Mouse (Mus musculus): ENCODE measurements around the gene Mib2. TPM values are rescaled to one million over a fixed set of nuclear protein-coding genes. Genes with fewer than 3 reads are reported as not detected.
A peak's percentile ranks its signal among the peaks of the same experiment; 100 is the strongest.

Gene Mib2
- polyA plus RNA-seq (2016; fragmentation: Nextera tagmentation; extraction: Ambion mirVana): 16.8 and 18.3 TPM in 2 replicates

- Histone ChIP-seq H3K9me3 (no peaks in the 10 kb centered on the region), H3K36me3 (replicated peaks) (peaks cover 3% of the 10 kb centered on the region; the same call in 1 of the 2 replicates), H3K4me3 (peak within 1 kb of the TSS; percentile 95), H3K27me3 (ENCODE audit: poor library complexity, severe bottlenecking) (no peaks in the 10 kb centered on the region), H3K27ac (peak within 1 kb of the TSS; percentile 85), H3K4me1 (peaks cover 20% of the 10 kb centered on the region)
- DNase-seq (ENCODE audit: extremely low spot score, low spot score): peak; percentile 97
- under 1% methylated on average over 73 of the region's 73 CpGs for WGBS
Observed at GRCm38 (mm10) chr4:155668689-155669597, at the start of gene Mib2. Gene Mib2, minus strand, starts transcription at chr4:155669198.

DNA sequence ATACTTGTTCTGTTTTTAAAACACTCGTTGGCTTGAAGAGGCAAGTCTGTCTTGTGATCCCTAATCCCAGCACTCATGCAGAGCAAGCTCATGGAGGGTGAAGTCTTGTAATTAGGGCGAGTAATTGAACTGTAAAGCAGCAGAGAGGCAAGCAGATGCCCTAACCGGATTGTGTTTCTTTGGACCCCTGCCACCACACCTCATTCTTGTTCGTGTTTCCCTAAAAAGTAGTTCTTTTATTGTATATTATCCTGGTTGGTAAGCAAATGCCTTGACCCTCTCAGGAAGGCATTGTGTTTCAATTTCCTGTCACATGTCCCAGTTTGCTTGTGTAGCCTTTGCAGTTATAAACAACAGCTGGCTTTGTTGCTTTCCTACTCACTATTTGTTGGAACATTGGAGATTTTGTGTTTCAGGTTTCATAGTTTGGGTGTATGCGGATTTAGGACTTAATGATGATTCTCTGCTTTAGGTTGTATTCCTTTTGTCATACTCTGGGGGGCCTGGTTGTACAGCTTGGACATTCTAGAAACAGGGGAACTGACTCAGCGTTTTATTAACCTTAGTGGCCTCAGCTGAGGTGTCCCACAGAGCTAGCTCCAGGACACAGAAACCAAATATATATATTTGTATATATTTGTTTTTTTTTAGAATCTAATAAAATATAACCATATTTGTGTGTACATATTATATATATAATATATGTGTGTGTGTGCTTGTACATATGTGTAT is 41.7 kb upstream of the Mib2 start:
- peaks cover 27% of the 10 kb centered on the region for H3K36me3 ChIP-seq (replicated peaks)
- 57% methylated on average over 6 of the region's 6 CpGs for WGBS
- no peak for DNase-seq (ENCODE audit: extremely low spot score, low spot score)
- no peak overlapping the region for H3K4me3 ChIP-seq
- H3K27me3 ChIP-seq (ENCODE audit: poor library complexity, severe bottlenecking): no peaks in the 10 kb centered on the region
- H3K27ac ChIP-seq: no peak overlapping the region
- no peaks in the 10 kb centered on the region for H3K9me3 ChIP-seq
- peaks cover 23% of the 10 kb centered on the region for H3K4me1 ChIP-seq

DNA sequence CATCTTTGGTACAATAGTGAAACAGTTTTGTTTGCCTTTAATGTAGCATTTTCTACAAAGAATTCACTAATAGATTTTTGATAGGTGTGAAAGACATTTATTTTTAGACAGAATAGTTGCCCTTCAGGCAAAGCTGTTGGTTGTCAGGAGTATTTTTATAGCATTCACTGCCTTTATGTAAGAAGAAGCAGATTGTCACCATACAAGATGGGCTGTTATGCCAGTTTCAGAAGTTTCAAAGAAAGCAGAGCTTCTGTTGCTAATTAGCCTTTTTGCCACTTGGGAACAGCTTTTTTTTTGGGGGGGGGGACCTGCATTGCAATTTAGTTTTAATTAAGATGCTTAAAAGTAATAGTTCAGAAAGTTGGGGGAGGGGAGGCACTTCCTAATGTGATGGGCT is 40.0 kb upstream of the Mib2 start:
- no peak overlapping the region for H3K4me3 ChIP-seq
- no peaks in the 10 kb centered on the region for H3K9me3 ChIP-seq
- H3K27ac ChIP-seq: no peak overlapping the region
- H3K4me1 ChIP-seq: peaks cover 29% of the 10 kb centered on the region
- DNase-seq (ENCODE audit: extremely low spot score, low spot score): no peak
- no peaks in the 10 kb centered on the region for H3K27me3 ChIP-seq (ENCODE audit: poor library complexity, severe bottlenecking)
- H3K36me3 ChIP-seq (replicated peaks): peaks cover 10% of the 10 kb centered on the region

DNA sequence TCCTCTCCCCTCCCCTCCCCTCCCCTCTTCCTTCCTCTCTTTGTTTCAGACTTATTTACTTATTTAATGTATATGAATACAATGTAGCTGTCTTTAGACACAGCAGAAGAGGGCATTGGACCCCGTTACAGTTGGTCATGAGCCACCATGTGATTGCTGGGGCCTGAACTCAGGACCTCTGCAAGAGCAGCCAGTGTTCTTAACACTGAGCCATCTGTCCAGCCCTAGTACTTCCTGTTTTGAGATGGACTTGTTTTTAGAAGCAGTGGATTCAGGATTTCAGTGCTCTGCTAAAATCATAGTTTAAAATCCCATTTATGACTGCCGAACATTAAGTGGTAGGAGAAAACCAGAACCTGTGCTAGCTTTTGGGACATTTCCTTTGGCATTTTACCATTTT is 39.6 kb upstream of the Mib2 start:
- 90% methylated on average over 2 of the region's 2 CpGs for WGBS

GRCm38 (mm10) chr4:155705592-155705929 is 36.6 kb upstream of the Mib2 start:
- peak overlapping the region; percentile 96 for H3K27ac ChIP-seq
- peak overlapping the region; percentile 100 for H3K4me3 ChIP-seq
- H3K27me3 ChIP-seq (ENCODE audit: poor library complexity, severe bottlenecking): no peaks in the 10 kb centered on the region
- no peaks in the 10 kb centered on the region for H3K9me3 ChIP-seq
- WGBS: under 1% methylated on average over 19 of the region's 19 CpGs
- DNase-seq (ENCODE audit: extremely low spot score, low spot score): no peak
- peaks cover 30% of the 10 kb centered on the region for H3K4me1 ChIP-seq
- H3K36me3 ChIP-seq (replicated peaks): peaks cover 4% of the 10 kb centered on the region; the same call in 1 of the 2 replicates

More for the DNA sequence above, 39.6 kb upstream of the Mib2 start:
- Histone ChIP-seq H3K9me3 (no peaks in the 10 kb centered on the region), H3K4me3 (no peak overlapping the region), H3K36me3 (replicated peaks) (peaks cover 8% of the 10 kb centered on the region), H3K27ac (no peak overlapping the region), H3K27me3 (ENCODE audit: poor library complexity, severe bottlenecking) (no peaks in the 10 kb centered on the region), H3K4me1 (peaks cover 33% of the 10 kb centered on the region)
- DNase-seq (ENCODE audit: extremely low spot score, low spot score): no peak

DNA sequence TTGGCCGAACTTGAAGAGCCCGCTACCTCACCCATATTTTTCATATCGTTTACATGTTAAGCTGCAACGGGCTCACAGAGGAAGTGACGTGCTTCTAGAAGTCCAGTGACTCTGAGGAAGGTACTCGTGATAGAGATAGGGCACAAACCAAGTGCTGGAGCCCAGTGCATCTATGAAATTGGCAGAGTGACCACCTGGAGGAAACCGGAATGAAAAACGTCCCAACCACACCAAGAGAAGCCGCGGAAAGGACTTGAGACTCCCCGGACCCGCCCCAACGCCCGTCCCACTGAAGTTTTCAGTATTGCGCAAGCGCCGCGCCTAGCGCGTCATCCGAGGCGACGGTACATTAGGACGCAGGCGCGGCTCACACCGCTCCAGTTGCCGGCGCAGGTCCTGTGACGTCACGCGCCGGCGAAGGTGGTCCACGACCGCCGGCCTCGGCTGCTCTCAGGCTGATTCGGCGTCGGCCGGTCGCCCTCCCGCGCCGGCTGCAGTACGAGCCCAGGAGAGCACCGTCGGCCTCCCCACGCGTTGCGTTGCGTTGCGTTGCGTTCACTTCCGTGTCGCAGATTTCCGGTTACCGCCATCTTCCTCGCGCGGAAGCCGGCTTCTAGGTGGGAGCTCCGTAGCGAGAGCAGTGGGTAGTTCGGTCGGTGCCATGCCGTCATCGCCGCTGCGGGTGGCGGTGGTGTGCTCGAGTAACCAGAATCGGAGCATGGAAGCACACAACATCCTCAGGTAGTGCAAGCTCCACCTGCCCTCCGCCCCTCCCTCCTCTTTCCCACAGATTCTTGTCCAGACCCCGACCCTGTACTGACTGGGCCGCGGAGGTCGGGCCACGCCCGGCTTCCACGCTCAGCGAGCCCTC is 36.0 kb upstream of the Mib2 start, which contains the start of gene Ssu72:
Gene Ssu72 (plus strand): TSS at position 80 of the 871 bp plus-strand sequence.
- peaks cover 24% of the 10 kb centered on the region for H3K4me1 ChIP-seq
- no peaks in the 10 kb centered on the region for H3K9me3 ChIP-seq
- H3K27me3 ChIP-seq (ENCODE audit: poor library complexity, severe bottlenecking): no peaks in the 10 kb centered on the region
- WGBS: under 1% methylated on average over 83 of the region's 83 CpGs
- peak within 1 kb of the TSS; percentile 96 for H3K27ac ChIP-seq
- H3K4me3 ChIP-seq: peak within 1 kb of the TSS; percentile 100
- H3K36me3 ChIP-seq (replicated peaks): peaks cover 4% of the 10 kb centered on the region; the same call in 1 of the 2 replicates
- DNase-seq (ENCODE audit: extremely low spot score, low spot score): peak; percentile 94

GRCm38 (mm10) chr4:155703425-155703929 is 34.5 kb upstream of the Mib2 start:
- H3K4me3 ChIP-seq: peak overlapping the region; percentile 100; the same call in 1 of the 2 replicates
- H3K4me1 ChIP-seq: peaks cover 24% of the 10 kb centered on the region
- no peaks in the 10 kb centered on the region for H3K27me3 ChIP-seq (ENCODE audit: poor library complexity, severe bottlenecking)
- H3K36me3 ChIP-seq (replicated peaks): no peaks in the 10 kb centered on the region
- 92% methylated on average over 4 of the region's 4 CpGs for WGBS
- no peaks in the 10 kb centered on the region for H3K9me3 ChIP-seq
- H3K27ac ChIP-seq: no peak overlapping the region
- no peak for DNase-seq (ENCODE audit: extremely low spot score, low spot score)

DNA sequence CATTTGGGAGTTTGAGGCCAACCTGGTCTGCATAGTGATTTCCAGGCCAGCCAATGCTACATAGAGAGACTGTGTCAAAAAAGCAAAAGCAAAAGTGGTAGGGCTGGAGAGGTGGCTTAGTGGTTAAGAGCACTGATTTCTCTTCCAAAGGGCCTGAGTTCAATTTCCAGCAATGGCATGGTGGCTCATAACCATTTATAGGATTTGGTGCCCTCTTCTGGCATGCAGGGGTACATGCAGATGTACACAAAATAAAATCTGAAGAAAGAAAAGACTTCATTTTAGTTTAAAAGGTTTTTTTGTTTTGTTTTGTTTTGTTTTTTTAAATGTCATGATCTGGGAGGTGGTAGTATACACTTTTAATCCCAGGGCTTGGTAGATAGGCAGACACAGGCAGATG is 31.4 kb upstream of the Mib2 start:
- H3K27me3 ChIP-seq (ENCODE audit: poor library complexity, severe bottlenecking): peaks cover 18% of the 10 kb centered on the region
- H3K9me3 ChIP-seq: no peaks in the 10 kb centered on the region
- H3K36me3 ChIP-seq (replicated peaks): no peaks in the 10 kb centered on the region
- peaks cover 15% of the 10 kb centered on the region for H3K4me1 ChIP-seq
- no peak for DNase-seq (ENCODE audit: extremely low spot score, low spot score)
- no peak overlapping the region for H3K4me3 ChIP-seq
- H3K27ac ChIP-seq: no peak overlapping the region

DNA sequence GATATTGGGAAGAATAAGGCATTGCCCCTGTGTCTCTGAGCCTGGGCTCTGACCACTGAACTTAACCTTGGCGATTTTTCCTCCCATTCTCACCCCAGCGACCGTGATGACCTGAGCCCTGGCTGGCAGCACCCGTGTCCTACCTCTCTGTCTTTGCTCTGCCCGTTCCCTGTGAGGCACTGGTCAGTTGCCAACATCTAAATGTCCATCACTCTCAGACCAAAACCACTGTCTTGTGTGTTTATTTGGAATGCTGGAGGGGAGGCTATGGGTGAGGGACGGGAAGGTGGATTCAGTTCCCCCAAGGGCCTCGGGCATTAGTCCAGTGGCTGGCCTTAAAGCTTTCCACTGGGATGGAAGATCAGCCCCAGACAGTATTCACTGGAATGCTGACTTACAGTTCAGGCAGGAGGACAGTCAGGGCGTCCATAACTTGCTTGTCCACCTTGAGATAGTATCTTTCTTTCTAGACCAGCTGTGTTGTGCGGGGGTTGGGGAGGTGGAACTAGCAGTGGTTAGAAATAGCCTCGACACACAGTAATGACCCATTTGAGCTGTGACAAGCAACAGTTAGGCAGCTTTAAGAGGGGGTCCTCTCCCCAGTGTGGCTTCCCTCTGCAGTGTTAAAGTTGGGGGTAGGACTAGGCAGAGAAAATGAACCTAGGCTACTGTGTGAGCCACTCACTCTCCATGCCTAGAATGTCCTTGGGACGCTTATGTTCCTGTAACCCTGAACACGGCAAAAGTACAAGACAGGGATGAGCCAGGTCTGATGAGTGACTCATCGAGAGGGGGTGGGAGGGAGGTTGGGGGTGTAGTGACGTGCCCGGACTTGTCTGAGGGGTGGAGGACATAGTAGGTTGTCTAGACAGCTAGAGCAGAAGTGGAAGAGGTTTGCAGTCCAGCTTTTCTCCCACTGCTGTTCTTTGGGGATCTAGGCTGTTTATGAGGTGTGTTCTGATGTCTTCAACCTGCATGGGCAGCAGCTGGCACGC is 27.6 kb upstream of the Mib2 start:
- H3K27ac ChIP-seq: no peak overlapping the region
- no peaks in the 10 kb centered on the region for H3K36me3 ChIP-seq (replicated peaks)
- H3K4me3 ChIP-seq: no peak overlapping the region
- WGBS: 78% methylated on average over 16 of the region's 16 CpGs
- DNase-seq (ENCODE audit: extremely low spot score, low spot score): no peak
- H3K4me1 ChIP-seq: peaks cover 23% of the 10 kb centered on the region
- no peaks in the 10 kb centered on the region for H3K9me3 ChIP-seq
- H3K27me3 ChIP-seq (ENCODE audit: poor library complexity, severe bottlenecking): peaks cover 46% of the 10 kb centered on the region

- H3K9me3 ChIP-seq: no peaks in the 10 kb centered on the region
- no peak for DNase-seq (ENCODE audit: extremely low spot score, low spot score)
- no peaks in the 10 kb centered on the region for H3K36me3 ChIP-seq (replicated peaks)
- H3K4me3 ChIP-seq: peak overlapping the region; percentile 82
- no peak overlapping the region for H3K27ac ChIP-seq
- peaks cover 23% of the 10 kb centered on the region for H3K4me1 ChIP-seq
- 83% methylated on average over 4 of the region's 4 CpGs for WGBS
- peaks cover 46% of the 10 kb centered on the region for H3K27me3 ChIP-seq (ENCODE audit: poor library complexity, severe bottlenecking)
Observed at GRCm38 (mm10) chr4:155695531-155696062, 26.6 kb upstream of the Mib2 start.

Measured in forebrain, embryonic 10.5 days (tissue).